Mouse (Mus musculus) retina, postnatal 7 days (tissue): ENCODE data around the gene Abcg4.
A peak's percentile ranks its signal among the peaks of the same experiment; 100 is the strongest.

ENCODE experiments used
- DNase-seq: peaks from one replicate; pipeline ENCODE4 v3.0.0-alpha.2; 2012; ENCODE audit warnings: low read depth, low spot score

Gene Abcg4

DNA sequence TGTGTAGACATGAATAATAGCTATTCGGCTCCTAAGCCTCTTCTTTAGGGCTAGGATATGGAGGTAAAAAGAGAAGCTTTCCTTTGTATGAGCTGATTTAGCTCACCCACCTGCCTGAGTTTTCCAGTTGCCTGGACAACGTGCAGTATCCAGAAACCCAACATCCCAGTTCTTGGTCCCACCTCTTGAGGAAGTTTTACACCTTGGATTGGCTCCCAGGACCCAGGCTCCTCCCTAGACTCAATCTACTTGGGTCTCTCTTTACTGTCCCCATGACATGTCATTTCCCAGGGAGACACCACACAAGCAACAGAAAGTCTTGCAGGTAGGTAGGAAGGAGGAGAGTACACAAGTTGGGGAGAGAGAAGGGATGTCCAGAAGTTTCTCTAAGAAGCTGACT, 48.0 kb downstream of the Abcg4 start, which contains the start of gene Ccdc153:
Ccdc153 (plus strand) TSS at position 278 of the 400 bp plus-strand sequence.
- DNase-seq, result no peak

DNA sequence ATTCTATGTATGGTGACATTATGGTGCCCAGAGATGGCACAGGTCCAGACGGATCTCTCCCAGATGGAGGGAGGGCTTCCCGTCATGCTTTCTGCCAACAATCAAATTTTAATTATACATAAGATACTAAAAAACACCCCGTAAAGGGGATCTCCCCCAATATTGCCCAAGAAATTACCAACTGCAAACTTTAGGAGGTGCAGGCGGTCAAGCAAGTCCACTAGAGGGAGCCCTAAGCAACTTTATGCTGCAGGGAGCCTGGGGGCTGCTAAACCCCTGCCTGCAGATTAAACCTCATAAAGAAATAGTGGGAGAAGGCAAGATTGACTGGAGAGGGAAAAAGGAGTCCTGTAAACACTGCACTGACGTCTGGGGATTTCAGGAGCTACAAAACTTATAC, 49.0 kb downstream of the Abcg4 start:
- DNase-seq, result peak; percentile 45

DNA sequence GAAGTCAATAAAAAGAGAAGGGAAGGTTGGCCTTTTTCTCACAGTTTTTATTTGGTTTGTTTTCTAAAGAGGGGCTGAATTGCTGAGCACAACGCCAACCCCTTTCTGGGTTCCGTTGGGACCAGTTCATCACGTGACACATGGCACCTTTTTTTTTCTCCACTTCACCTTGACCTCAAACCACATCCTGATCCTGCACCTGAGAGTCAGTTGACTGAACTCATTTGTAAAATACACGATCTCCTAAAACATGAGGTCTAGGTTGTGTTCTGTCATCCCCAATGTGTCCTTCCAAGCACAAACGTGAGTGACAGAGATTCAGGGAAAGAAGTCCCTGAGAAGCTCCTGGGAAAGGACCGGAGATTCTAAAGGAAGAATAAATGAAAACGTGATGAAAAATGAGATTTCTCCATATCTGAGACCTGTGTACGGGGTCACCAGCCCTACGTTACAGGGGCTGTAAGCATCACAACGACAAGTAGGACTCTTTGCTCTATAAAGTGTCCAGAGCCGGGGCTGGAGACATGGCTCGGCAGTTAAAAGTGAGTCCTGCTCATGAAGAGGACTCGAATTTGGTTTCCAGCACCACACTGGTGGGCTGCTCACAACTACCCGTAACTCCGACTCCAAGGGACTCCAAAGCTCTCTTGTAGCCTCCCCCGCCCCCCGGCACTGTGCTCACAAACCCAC, 49.8 kb downstream of the Abcg4 start:
- DNase-seq, result no peak

DNA sequence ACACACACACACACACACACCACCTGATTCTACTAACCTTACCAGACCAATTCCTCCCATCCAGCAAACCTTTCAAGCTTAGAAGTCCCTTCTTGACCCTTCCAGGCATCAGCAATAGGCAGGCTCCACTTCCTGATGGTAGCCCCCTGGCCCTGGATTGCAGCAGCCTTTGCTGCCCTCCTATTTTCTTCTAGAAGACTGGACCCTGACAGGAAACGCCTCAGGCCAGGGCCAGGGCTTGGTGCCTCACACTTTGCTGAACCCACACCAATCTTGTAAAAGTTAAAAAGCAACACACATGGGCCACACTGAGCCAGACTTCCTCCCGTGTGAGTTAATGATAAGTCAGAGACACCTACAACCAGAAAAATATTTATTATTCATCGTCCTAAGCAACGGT, 51.3 kb downstream of the Abcg4 start:
- DNase-seq, result no peak

DNA sequence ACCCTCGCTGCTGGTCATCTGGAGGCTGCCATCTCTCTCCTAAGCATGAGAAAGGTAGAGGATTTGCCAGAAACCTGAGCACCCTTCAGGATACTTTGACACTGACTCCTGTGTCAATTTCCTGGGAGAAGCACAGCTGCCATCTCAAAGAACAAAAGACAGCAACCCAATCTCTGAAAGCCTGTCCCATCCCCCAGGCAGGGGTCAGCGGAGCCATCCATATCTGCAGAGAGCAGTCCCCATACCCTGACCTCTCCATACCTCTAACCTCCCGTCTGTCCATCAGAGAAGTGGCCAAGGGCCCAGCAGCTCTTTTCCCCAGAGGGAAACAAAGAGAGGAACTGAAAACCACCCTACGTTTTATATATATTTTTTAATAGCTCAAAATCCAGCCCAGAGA, 51.8 kb downstream of the Abcg4 start:
- no peak for DNase-seq

DNA sequence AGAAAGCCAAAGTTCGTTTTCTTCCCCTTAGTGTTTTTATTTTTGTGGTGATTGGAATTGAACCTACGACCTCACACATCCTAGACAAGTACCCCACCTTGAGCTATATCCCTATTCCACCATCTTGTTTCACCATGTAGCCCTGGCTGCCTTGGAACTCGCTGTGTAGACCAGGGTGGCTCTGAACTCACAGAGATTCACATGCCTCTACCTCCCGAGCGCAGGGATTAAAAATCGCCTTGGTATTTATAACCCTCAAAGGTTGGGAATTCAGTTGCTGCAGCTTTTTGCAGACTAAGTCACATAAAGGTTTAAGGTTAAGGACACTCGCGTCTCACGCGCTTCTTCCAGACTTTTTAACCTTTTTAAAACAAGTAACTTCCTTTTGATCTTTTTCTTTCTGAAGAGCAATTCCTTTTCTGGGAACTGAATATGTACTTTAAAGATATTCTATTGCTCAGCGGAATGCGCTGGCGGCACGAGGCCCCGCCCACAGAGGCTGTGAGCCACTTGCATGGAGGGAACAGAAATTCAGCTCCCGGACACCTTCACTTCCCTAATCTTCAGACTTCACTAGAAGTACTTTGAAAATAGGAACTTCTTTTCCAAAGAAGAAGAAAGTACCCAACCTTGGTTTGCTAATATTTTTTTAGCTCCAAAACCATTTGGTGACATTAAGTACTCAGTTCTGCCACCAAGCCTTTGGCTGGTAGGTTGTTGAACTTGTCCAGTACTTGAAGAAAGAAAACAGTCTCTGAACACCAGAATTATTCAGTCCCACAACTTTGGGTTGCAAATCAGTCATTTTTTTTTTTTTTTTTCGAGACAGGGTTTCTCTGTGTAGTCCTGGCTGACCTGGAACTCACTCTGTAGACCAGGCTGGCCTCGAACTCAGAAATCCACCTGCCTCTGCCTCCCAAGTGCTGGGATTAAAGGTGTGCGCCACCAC, 53.7 kb downstream of the Abcg4 start:
- DNase-seq, result no peak

DNA sequence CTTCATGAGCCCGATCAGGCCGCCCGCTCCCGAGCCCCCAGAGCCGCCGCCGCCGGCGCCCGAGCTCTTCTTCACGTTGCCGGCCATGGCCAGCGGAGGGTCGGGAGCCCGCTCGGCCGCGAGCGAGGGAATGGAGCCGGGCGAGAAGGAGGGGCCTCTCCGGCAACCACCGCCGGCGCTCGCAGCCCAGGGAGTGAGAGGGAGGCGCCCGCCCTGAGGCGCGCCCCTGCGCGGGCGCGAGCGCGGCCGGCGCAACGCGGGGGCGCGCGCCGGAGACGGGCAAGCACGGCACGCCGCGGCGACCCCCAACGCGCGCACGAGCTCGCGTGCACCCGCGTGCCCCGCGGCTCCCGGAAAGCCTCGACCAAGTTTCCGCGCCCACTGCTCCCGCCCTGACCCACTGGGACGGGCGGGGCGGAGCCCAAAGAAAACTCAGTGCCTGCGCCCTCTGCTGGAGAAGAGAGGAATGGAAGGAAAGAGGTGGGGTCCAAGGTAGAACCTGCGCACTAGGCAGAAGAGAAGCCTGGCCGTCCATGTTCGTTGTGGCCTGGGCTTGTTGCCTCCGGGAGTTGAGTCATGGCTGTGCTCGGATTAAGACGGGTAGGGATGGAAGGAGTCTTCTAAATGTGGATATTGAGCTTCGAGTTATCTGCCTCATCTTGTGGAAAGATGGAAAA, 54.5 kb downstream of the Abcg4 start, which contains the start of gene Cbl:
Cbl (minus strand) TSS at position 248 of the 677 bp plus-strand sequence.
- peak; percentile 100 for DNase-seq

DNA sequence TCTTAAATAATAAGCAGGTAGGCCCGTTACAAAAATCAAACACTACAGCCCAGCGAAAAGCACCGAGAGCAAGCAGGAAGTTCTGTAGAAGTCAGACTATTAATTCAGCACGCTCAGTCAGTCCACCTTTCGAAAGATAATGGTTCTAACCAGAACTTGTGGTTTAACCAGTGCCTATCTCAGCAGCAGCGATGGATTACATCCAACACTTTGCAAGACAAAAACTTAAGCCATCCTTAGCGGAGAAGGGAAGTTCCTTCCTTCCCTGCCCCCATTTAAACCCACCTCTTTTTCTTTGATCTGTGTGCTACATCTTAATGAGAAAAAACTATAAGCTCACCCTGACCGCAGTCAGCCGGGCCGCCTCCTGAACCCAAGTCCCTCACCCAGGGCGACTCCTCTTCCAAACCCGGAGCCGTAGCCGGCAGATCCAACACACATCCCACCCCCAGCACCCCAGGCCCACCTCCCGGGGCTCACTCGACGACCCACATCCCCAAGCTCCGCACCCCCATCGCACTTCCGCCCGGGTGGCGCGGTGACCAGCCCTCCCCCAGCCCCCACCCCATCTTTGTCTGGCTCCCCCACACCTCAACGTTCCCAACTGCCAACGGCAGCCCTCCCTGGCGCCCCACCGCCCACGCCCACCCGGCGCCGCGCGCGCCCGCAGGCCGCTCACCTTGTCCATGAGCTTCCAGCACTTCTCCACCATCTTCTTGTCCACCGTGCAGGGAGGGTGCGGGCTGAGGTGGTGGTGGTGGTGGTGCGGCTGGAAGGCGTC, 55.2 kb downstream of the Abcg4 start:
- DNase-seq, result no peak

DNA sequence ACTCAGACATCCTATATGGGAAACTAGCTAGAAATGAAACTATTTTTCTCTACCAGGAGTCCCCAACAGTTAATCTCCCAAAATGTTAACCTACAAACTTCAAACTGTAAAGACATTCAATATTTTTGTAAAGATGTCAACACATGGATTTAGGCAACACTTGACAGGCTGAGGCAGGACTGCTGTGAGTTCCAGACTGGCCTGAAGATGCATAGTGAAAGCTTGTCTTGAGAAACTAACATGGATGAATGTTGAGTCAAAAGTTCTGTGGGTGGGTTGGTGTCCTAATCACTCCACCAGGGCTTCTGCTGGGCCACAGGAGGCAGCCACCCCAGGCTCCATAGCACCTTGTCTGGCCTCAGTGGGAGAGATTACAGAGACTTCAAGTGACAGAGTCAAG, 56.8 kb downstream of the Abcg4 start:
- no peak for DNase-seq

DNA sequence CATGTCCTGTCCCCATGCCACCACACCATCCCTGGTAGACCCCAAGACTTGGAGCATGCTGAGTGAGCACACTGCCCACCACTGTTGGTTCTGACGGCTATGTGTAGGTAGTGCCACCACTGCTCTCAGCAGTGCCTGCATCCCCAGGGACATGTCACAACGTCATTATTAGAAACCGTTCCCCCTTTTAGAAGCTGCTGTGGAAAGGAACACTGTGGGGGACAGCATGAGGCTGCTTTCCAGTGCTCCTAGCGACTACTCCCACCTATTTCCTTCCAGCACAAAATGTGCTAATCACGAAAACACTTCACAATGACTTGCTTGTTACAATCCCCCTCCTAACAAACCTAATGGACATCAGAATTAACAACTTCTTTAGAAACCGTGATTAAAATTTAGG, 62.4 kb downstream of the Abcg4 start:
- no peak for DNase-seq
